Mouse (Mus musculus): Measurements from ENCODE around the gene Cenpi.

Cenpi gene

DNA sequence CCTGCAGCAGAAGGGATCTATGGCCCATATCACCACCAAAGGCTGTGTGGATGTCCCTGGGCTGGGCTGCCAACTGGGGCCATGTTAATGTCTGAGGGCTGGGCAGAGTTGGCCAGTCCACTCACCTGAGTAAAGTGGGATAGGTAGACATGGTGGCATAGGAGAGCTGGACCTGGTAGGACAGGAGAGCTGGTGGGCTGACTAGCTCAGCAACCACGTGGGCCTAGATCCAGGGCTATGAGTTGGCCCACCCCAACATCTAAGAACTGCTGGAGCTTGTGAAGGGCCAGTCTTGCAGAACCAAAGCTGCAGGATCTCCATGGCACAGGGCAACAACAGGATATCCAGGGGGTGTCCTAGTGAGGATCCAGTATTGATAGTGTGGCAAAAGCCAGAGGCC is 57.5 kb downstream of the Cenpi start:
- no peak for DNase-seq (ENCODE audit: low spot score)

GRCm38 (mm10) chrX:134366547-134366946 is 58.7 kb downstream of the Cenpi start:
- no peak for DNase-seq (ENCODE audit: low spot score)

DNA sequence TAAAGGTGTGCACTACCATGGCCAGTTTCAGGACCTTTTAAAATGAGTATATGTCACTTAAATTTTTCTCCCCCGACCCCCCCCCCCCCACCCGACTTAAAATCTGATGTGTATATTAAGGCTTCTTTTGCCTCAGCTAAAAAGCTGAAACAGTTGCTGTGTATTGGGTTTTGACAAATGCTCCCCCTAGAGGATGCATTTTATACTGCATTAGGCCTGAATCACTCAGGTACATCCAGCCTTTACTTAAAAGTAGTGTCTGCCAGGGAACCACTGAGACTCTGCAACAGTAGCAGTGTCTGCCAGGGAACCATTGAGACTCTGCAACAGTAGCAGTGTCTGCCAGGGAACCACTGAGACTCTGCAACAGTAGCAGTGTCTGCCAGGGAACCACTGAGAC is 63.4 kb downstream of the Cenpi start:
- DNase-seq (ENCODE audit: low spot score) = no peak

DNA sequence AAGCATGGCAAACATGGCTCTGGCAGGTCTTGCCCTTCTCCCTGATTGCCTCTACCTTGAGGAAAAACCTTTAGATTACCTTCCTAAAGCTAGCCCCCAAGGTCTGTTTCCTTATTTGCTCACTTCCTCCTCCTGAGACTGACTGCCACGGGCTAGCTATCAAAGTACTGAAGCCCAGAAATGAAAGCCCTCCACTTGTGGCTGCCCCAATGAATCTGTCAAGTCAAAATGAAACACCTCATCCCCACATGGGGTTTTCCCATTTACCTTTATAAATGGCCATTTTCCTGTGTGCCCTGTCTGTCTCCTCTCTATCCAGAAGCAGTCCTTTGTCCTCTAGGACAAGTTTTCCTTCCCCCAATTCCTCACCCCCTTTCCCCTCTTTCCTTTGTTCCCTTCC is 66.3 kb downstream of the Cenpi start:
- no peak for DNase-seq (ENCODE audit: low spot score)

- no peak for DNase-seq (ENCODE audit: low spot score)
Measured at GRCm38 (mm10) chrX:134384896-134385295, 77.0 kb downstream of the Cenpi start.

DNA sequence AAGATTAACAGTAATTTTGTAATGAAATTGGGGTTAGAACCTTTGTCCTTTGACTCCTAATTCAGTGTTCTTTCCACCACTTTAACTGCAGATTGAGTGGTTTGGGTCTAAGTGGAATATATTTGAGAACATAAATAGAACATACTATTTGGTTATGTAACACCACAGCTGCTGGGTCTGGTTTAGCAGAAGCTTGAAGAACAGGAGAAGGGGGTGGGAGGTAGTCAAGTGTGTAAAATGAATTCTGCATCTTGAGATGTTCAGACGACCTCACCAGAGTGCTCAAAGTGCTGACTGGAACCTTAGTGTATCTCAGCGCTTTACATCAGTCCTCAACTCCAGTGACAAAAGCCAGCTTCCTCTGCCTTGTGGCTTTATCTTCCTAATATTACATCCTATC is 91.1 kb downstream of the Cenpi start:
- no peak for DNase-seq (ENCODE audit: low spot score)

DNA sequence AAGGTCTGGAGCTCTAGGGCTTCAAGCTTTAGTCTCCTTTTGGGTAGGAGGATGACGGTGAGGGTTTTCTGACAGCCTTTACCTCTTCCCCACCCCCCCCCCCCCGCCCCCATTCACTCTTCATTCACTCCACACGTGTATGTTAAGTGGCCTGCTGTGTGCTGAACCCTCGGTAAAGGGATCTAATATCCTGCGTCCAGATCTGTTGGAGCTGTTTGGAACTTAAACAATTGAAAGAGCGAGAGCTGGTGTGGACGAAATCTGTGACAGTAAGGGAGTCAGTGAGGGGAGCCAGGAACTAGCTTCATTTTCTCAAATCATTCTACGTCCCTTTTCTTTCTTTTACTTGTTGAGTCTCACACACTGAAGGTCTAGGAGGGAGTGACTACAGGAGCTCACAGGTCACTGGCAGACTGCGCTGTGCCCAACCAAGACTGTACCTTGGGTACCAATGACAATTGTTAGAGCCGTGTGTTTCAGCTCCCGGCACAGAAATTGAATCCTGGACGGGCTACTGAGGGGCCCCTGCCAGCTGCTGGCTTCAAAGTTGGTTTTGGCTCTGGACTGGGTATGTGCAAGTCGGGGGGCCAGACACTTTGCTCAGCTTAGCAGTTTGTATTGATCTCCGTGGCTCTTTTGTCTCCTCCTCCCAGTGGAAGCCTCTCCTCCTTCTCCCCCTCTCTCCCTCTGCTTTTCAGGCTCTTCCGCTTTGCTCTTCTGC is 96.1 kb downstream of the Cenpi start, which contains the start of gene Drp2:
Drp2 (plus strand) TSS at position 689 of the 721 bp plus-strand sequence.
- no peak for DNase-seq (ENCODE audit: low spot score)

DNA sequence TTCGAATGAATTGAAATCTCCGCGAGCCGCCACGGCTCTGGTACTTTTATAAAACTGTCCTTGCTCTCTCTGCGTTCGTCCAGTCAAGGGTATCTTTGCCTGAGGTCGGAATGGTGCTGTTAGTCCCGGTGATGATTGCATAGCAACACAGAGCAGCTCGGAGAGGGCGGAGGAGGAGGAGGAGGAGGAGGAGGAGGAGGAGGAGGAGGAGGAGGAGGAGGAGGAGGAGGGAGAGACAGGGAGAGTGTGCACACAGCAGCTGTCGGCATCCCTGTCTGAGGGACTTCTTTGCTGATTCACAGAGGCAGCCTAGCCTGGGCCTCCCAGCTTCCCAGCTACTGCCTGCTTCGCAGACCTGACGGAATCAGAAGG is 96.7 kb downstream of the Cenpi start:
- DNase-seq (ENCODE audit: low spot score) = no peak

DNA sequence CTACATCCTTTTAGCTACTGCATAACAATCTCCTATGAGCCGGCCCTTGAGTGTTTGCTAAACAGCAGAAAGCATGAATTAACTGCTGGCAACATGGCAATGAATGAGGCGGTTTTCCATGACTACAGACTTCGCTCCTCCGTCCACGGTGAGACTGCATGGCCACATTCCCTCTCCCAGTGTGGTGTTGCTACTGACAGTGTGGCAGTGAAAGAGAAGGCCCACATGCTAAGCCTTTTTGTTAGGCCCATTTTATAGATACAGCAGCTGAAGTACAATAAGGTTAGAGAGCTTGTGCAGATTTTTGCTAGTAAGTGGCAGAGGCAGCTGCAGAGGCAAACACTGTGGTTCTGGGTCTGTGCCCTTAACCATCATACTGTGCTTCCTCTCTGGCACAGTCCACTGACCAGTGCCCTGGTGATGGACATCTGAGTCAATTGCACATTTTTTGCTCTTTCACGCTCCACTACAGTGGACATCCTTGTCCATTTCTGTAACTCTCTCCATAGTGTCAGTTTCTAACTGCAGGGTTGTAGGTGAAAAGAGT is 101.5 kb downstream of the Cenpi start:
- DNase-seq (ENCODE audit: low spot score) = no peak

DNA sequence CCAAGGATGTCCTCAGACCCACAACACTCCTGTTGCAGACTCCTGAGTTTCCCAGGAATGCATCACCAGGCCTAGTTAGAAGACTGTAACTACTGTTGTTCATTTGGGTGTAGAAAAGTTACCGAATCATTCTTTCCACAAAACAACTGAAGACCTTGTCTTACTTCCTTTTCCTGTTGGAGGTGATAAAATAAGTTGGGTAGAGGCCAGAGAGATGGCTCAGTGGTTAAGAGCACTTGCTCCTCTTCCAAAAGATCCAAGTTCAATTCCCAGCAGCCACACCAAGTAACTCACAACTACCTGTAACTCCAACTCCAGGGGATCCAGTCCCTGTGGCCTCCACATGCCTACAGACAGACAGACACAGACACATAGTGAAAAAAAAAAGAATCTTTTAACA is 104.2 kb downstream of the Cenpi start:
- no peak for DNase-seq (ENCODE audit: low spot score)
